ENCODE assay signal across 15 mouse cellular contexts in genomic region chr2:69137406-69138084, GRCm38 (mm10). TPM values are rescaled to one million over a fixed set of nuclear protein-coding genes. Genes with fewer than 3 reads are reported as not detected.
DNase-seq lines count a peak whose midpoint lies in the region; ATAC-seq and TF ChIP-seq lines count a peak whose summit lies in the region.
"Had no signal": no experiment of that assay in that cellular context is flagged by ENCODE, and none has a peak within 500 bp of the region (broad histone marks: within the 10 kb centered on the region; RNA-seq: fewer than 3 reads in every experiment).

No protein-coding gene starts in this region.

- H3K27me3 ChIP-seq in heart, embryonic 10.5 days (ENCODE audit: insufficient read depth, poor library complexity, severe bottlenecking) = no peaks in the 10 kb centered on the region
- H3K27me3 ChIP-seq in liver, embryonic 11.5 days (replicated peaks; ENCODE audit: control insufficient read depth, insufficient read depth, low read length) = no peaks in the 10 kb centered on the region
- H3K27me3 ChIP-seq: embryonic facial prominence, embryonic 15.5 days; heart, embryonic 15.5 days; limb, embryonic 15.5 days; midbrain, embryonic 13.5 days had no signal

- peaks cover 20% of the 10 kb centered on the region for H3K4me1 ChIP-seq in heart, embryonic 10.5 days
- H3K4me1 ChIP-seq in cortical plate, adult 2 months (ENCODE audit: control insufficient read depth, insufficient read depth, low read length) = peaks cover 6% of the 10 kb centered on the region
- H3K4me1 ChIP-seq in liver, embryonic 11.5 days (replicated peaks; ENCODE audit: control insufficient read depth, insufficient read depth, low read length) = peaks cover 5% of the 10 kb centered on the region; the same call in 1 of the 2 replicates
- H3K4me1 ChIP-seq: midbrain, embryonic 13.5 days had no signal

- TF ChIP-seq CTCF in cortical plate, adult 2 months (IDR thresholded peaks at IDR 0.05; ENCODE audit: extremely low read depth, insufficient read depth, low read length) = no peak

- H3K4me3 ChIP-seq in heart, embryonic 10.5 days = no peak overlapping the region
- no peak overlapping the region for H3K4me3 ChIP-seq in cortical plate, adult 2 months (ENCODE audit: insufficient read depth, low read length)
- no peak overlapping the region for H3K4me3 ChIP-seq in liver, embryonic 11.5 days (ENCODE audit: low read depth, low read length)
- H3K4me3 ChIP-seq: embryonic facial prominence, embryonic 15.5 days; heart, embryonic 15.5 days; limb, embryonic 15.5 days; midbrain, embryonic 13.5 days had no signal

- intact Hi-C loops in heart, postnatal 25 days (cut with DNase I) = no loop called here

- no peak for ATAC-seq in liver, embryonic 11.5 days (replicated peaks; ENCODE audit: low FRiP score)
- no peak for ATAC-seq in granulocyte monocyte progenitor cell, adult 5-6 weeks (replicated peaks; ENCODE audit: poor library complexity, severe bottlenecking)
- ATAC-seq: forebrain, embryonic 14.5 days; inflammation-experienced regulatory T-cells, adult 6 months; midbrain, embryonic 13.5 days had no signal

- peak overlapping the region; percentile 33; the same call in 1 of the 2 replicates for H3K4me2 ChIP-seq in liver, embryonic 11.5 days
- H3K4me2 ChIP-seq: embryonic facial prominence, embryonic 15.5 days; heart, embryonic 15.5 days; limb, embryonic 15.5 days; midbrain, embryonic 13.5 days had no signal

- H3K27ac ChIP-seq in heart, embryonic 10.5 days = no peak overlapping the region
- peak overlapping the region; percentile 51; the same call in 1 of the 2 replicates for H3K27ac ChIP-seq in cortical plate, adult 2 months (ENCODE audit: insufficient read depth, low read length)
- H3K27ac ChIP-seq in liver, embryonic 11.5 days (ENCODE audit: low read depth, low read length) = no peak overlapping the region
- H3K27ac ChIP-seq: embryonic facial prominence, embryonic 15.5 days; heart, embryonic 15.5 days; limb, embryonic 15.5 days; midbrain, embryonic 13.5 days had no signal

- H3K36me3 ChIP-seq in heart, embryonic 10.5 days = no peaks in the 10 kb centered on the region
- no peaks in the 10 kb centered on the region for H3K36me3 ChIP-seq in liver, embryonic 11.5 days (ENCODE audit: control insufficient read depth, insufficient read depth, low read length)
- H3K36me3 ChIP-seq: embryonic facial prominence, embryonic 15.5 days; heart, embryonic 15.5 days; limb, embryonic 15.5 days; midbrain, embryonic 13.5 days had no signal

- 90% methylated on average over 10 of the region's 10 CpGs for WGBS in heart, embryonic 10.5 days
- WGBS in liver, embryonic 11.5 days = 89% methylated on average over 10 of the region's 10 CpGs

- no peak overlapping the region for H3K9ac ChIP-seq in liver, embryonic 11.5 days (ENCODE audit: low read depth, low read length)
- H3K9ac ChIP-seq: embryonic facial prominence, embryonic 15.5 days; heart, embryonic 15.5 days; limb, embryonic 15.5 days; midbrain, embryonic 13.5 days had no signal

- H3K9me3 ChIP-seq in heart, embryonic 10.5 days = no peaks in the 10 kb centered on the region
- H3K9me3 ChIP-seq in liver, embryonic 11.5 days (ENCODE audit: control insufficient read depth, low read length) = no peaks in the 10 kb centered on the region
- H3K9me3 ChIP-seq: embryonic facial prominence, embryonic 15.5 days; heart, embryonic 15.5 days; limb, embryonic 15.5 days; midbrain, embryonic 13.5 days had no signal

- DNase-seq in heart, embryonic 10.5 days (ENCODE audit: low spot score) = peak; percentile 31
- DNase-seq in heart, postnatal 25 days (ENCODE audit: low spot score) = no peak
- DNase-seq in adrenal gland, postnatal 14 days = peak; percentile 40
- no peak for DNase-seq in liver, embryonic 11.5 days (ENCODE audit: low spot score)
- DNase-seq in natural killer cell, adult 2 months (ENCODE audit: low spot score in 2 of 2) = no peak
- no peak for DNase-seq in urinary bladder, postnatal 25 days (ENCODE audit: low spot score)
- DNase-seq: thymus, adult 18-20 months had no signal

- TF ChIP-seq POLR2A in cortical plate, adult 2 months (IDR thresholded peaks at IDR 0.05; ENCODE audit: extremely low read depth, insufficient read depth, low read length) = no peak

RNA-seq across cellular contexts. Expression of gene Nostrin, which starts 1.9 kb away (rescaled TPM):
- polyA plus RNA-seq in heart, embryonic 10.5 days (2016; fragmentation: Nextera tagmentation; extraction: Ambion mirVana) = 2.1 and 3.8 TPM in 2 replicates
- total RNA-seq in heart, postnatal 25 days (2021) = 1 to 10 TPM; 4.9 to 5.7 TPM
- 10.5 and 11.4 TPM in 2 replicates for total RNA-seq in adrenal gland, postnatal 14 days (2021)
- 3.2 and 3.5 TPM in 2 replicates for polyA plus RNA-seq in cortical plate, adult 2 months (2012; rRNA removed)
- polyA plus RNA-seq in liver, embryonic 11.5 days (2014; fragmentation: Nextera tagmentation; extraction: Ambion mirVana) = 18.3 and 18.8 TPM in 2 replicates
- 2.1 and 9.0 TPM in 2 replicates for total RNA-seq in granulocyte monocyte progenitor cell, adult 5-6 weeks (2014; fragmentation: Nextera tagmentation)
- total RNA-seq in granulocyte monocyte progenitor cell, adult 5-6 weeks (2017) = 9.3 and 12.2 TPM in 2 replicates

Comparison
In these comparisons a context has a peak if more than half of its experiments do, and no peak if none do; other contexts are left out.
1. DNase-seq: peak in heart, embryonic 10.5 days (single experiment) and adrenal gland, postnatal 14 days (single experiment); none in heart, postnatal 25 days (single experiment), liver, embryonic 11.5 days (single experiment), natural killer cell, adult 2 months (0 of 2) and urinary bladder, postnatal 25 days (single experiment).